Mouse (Mus musculus) lung, adult 2 months (tissue): ENCODE data around the gene Unc50. TPM values are rescaled to one million over a fixed set of nuclear protein-coding genes. Genes with fewer than 3 reads are reported as not detected.

Source experiments
- DNase-seq: peaks from one replicate; pipeline ENCODE4 v3.0.0; 2022
- H3K4me1 ChIP-seq: fragments of 200-500 bp; 2 replicates; pipeline ENCODE4 v1.6.1; 2011; ENCODE audit warnings: low read length; ENCODE audit not compliant: control insufficient read depth, insufficient read depth
- H3K4me3 ChIP-seq: fragments of 200-500 bp; replicated peaks from 2 replicates; pipeline ENCODE3; 2011; ENCODE audit warnings: low read depth, mild to moderate bottlenecking, control low read depth, low read length; ENCODE audit errors: extremely low read depth
- CTCF ChIP-seq: fragments of 200-500 bp; IDR thresholded peaks from 2 replicates; pipeline ENCODE4 v1.5.1; 2011; ENCODE audit warnings: mild to moderate bottlenecking, low read length, control low read depth; ENCODE audit not compliant: insufficient read depth
- POLR2A ChIP-seq: fragments of 200-500 bp; IDR thresholded peaks from 2 replicates; pipeline ENCODE4 v1.6.1; 2011; ENCODE audit warnings: low read depth, mild to moderate bottlenecking, control low read depth, low read length, borderline replicate concordance; ENCODE audit errors: extremely low read depth
- WGBS: fragments of 180-500 bp; shearing (Covaris S2); methylation state at CpG from one replicate; pipeline ENCODE4 v1.1.7; 2018; 5-methylcytosine and 5-hydroxymethylcytosine counted together
- polyA plus RNA-seq: library from polyadenylated mRNA; depleted of rRNA; stranded (reverse); fragments of >200 nt; gene quantifications from 2 replicates; pipeline ENCODE4 v1.2.3, GENCODE M21; 2012

Unc50 gene
- polyA plus RNA-seq, 1 experiment: 58.6 TPM

GRCm38 (mm10) chr1:37473251-37473650 lies 43.3 kb downstream of the Unc50 start:
- Histone ChIP-seq H3K4me3 (no peak overlapping the region), H3K4me1 (no peaks in the 10 kb centered on the region; the same call in 1 of the 2 replicates)
- no peak for TF ChIP-seq POLR2A
- no peak for TF ChIP-seq CTCF
- WGBS: 57% methylated on average over 10 of the region's 10 CpGs
- DNase-seq: no peak

GRCm38 (mm10) chr1:37474046-37474445 lies 44.1 kb downstream of the Unc50 start:
- no peaks in the 10 kb centered on the region; the same call in 1 of the 2 replicates for H3K4me1 ChIP-seq
- H3K4me3 ChIP-seq: no peak overlapping the region
- DNase-seq: no peak
- WGBS: 59% methylated on average over 8 of the region's 8 CpGs
- TF ChIP-seq CTCF (no peak), POLR2A (no peak)

- WGBS: 78% methylated on average over 6 of the region's 6 CpGs
- DNase-seq: no peak
Measured at GRCm38 (mm10) chr1:37474634-37475190, 44.8 kb downstream of the Unc50 start.

GRCm38 (mm10) chr1:37475312-37475711 lies 45.4 kb downstream of the Unc50 start:
- Histone ChIP-seq H3K4me3 (no peak overlapping the region), H3K4me1 (no peaks in the 10 kb centered on the region; the same call in 1 of the 2 replicates)
- WGBS: 87% methylated on average over 3 of the region's 3 CpGs
- TF ChIP-seq CTCF (no peak), POLR2A (no peak)
- DNase-seq: no peak

More at GRCm38 (mm10) chr1:37474634-37475190, 44.8 kb downstream of the Unc50 start:
- H3K4me1 ChIP-seq: no peaks in the 10 kb centered on the region; the same call in 1 of the 2 replicates
- TF ChIP-seq POLR2A (no peak), CTCF (no peak)
- no peak overlapping the region for H3K4me3 ChIP-seq

GRCm38 (mm10) chr1:37477250-37477649 lies 47.3 kb downstream of the Unc50 start:
- 85% methylated on average over 5 of the region's 5 CpGs for WGBS
- H3K4me1 ChIP-seq: no peaks in the 10 kb centered on the region; the same call in 1 of the 2 replicates
- no peak for DNase-seq

GRCm38 (mm10) chr1:37477928-37478327 lies 48.0 kb downstream of the Unc50 start:
- Histone ChIP-seq H3K4me3 (no peak overlapping the region), H3K4me1 (no peaks in the 10 kb centered on the region; the same call in 1 of the 2 replicates)
- whole genome bisulfite sequencing: 31% methylated on average over 5 of the region's 5 CpGs
- no peak for TF ChIP-seq CTCF
- no peak for DNase-seq

More at GRCm38 (mm10) chr1:37477250-37477649, 47.3 kb downstream of the Unc50 start:
- TF ChIP-seq POLR2A (no peak), CTCF (no peak)
- H3K4me3 ChIP-seq: no peak overlapping the region

GRCm38 (mm10) chr1:37478416-37478815 lies 48.5 kb downstream of the Unc50 start:
- Histone ChIP-seq H3K4me3 (no peak overlapping the region), H3K4me1 (no peaks in the 10 kb centered on the region; the same call in 1 of the 2 replicates)
- 8% methylated on average over 7 of the region's 7 CpGs for WGBS
- DNase-seq: no peak
- no peak for TF ChIP-seq POLR2A
- no peak for TF ChIP-seq CTCF

GRCm38 (mm10) chr1:37479074-37479473 lies 49.1 kb downstream of the Unc50 start:
- 52% methylated on average over 9 of the region's 9 CpGs for WGBS
- no peak for TF ChIP-seq POLR2A
- TF ChIP-seq CTCF: peak; percentile 53; the same call in 1 of the 2 replicates
- no peak overlapping the region for H3K4me3 ChIP-seq
- no peak for DNase-seq
- H3K4me1 ChIP-seq: no peaks in the 10 kb centered on the region; the same call in 1 of the 2 replicates

- DNase-seq: no peak
Measured at GRCm38 (mm10) chr1:37479759-37480158, 49.8 kb downstream of the Unc50 start.

GRCm38 (mm10) chr1:37480731-37481130 lies 50.8 kb downstream of the Unc50 start:
- DNase-seq: no peak

More at GRCm38 (mm10) chr1:37479759-37480158, 49.8 kb downstream of the Unc50 start:
- Histone ChIP-seq H3K4me3 (no peak overlapping the region), H3K4me1 (no peaks in the 10 kb centered on the region; the same call in 1 of the 2 replicates)
- 72% methylated on average over 8 of the region's 8 CpGs for whole genome bisulfite sequencing
- no peak for TF ChIP-seq POLR2A
- no peak for TF ChIP-seq CTCF

GRCm38 (mm10) chr1:37481331-37481730 lies 51.4 kb downstream of the Unc50 start:
- DNase-seq: no peak
- H3K4me3 ChIP-seq: no peak overlapping the region
- TF ChIP-seq POLR2A (no peak), CTCF (no peak)
- no peaks in the 10 kb centered on the region for H3K4me1 ChIP-seq
- WGBS: 76% methylated on average over 2 of the region's 2 CpGs

More at GRCm38 (mm10) chr1:37480731-37481130, 50.8 kb downstream of the Unc50 start:
- WGBS: 74% methylated on average over 6 of the region's 6 CpGs
- Histone ChIP-seq H3K4me1 (no peaks in the 10 kb centered on the region), H3K4me3 (no peak overlapping the region)
- TF ChIP-seq CTCF (no peak), POLR2A (no peak)
